Mouse (Mus musculus): ENCODE measurements around the gene Gm8947.

- TF ChIP-seq POLR2AphosphoS2 (IDR thresholded peaks at IDR 0.05; ENCODE audit: insufficient read length, low read depth) (no peak), POLR2A (IDR thresholded peaks at IDR 0.05; ENCODE audit: insufficient read length, low read depth) (no peak), USF1 (IDR thresholded peaks at IDR 0.05; ENCODE audit: low read depth) (no peak), MYOG (IDR thresholded peaks at IDR 0.05; ENCODE audit: control insufficient read depth in 1 of 3, insufficient read depth in 1 of 3, insufficient read length in 2 of 3, low read depth in 2 of 3) (no peak), MAX (IDR thresholded peaks at IDR 0.05; ENCODE audit: low read depth) (no peak)
Observed at GRCm38 (mm10) chr1:151216417-151216816, 24.2 kb downstream of the Gm8947 start.
